Comparison of ENCODE assay signal across 22 mouse cellular contexts in the genomic region with DNA sequence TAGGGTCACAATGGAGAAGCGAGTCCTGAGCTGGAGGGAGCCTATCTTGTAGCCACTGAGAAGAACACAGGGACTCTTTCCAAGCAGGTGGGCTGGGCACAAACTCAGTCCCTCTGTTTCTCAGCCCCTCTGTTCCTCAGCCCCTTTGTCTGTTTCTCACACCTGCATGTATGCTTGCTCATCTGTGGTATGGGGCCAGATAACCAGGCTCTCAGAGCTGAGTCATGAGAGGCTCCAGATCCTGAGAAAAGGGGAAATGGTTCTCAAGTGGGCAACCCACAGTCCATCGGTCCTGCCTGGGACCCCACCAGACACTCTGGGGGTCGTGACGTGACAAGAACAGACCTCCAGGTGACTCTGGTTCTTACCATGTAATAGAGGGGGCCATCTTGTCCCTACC. TPM values are rescaled to one million over a fixed set of nuclear protein-coding genes. Genes with fewer than 3 reads are reported as not detected.
"Had no signal": no experiment of that assay in that cellular context is flagged by ENCODE, and none has a peak within 500 bp of the region (broad histone marks: within the 10 kb centered on the region; RNA-seq: fewer than 3 reads in every experiment).

No protein-coding gene starts in this region.

- H3K9ac ChIP-seq: liver, postnatal 0 days; lung, embryonic 15.5 days; midbrain, embryonic 12.5 days; neural tube, embryonic 13.5 days; neural tube, embryonic 15.5 days had no signal

- H3K9me3 ChIP-seq: lung, embryonic 15.5 days; midbrain, embryonic 10.5 days; midbrain, embryonic 12.5 days; neural tube, embryonic 13.5 days; neural tube, embryonic 15.5 days had no signal

- DNase-seq: liver, postnatal 0 days; lung, adult 2 months; lung, postnatal 10 days; midbrain, embryonic 14.5 days; retina, postnatal 1 day; right cerebral cortex, adult 18-20 months; right cerebral cortex, postnatal 25 days; right cerebral cortex, postnatal 4 days; spleen, adult 18-20 months; thymus, adult 18-20 months; thymus, postnatal 14 days; thymus, postnatal 36 days had no signal

- H3K4me3 ChIP-seq: lung, embryonic 15.5 days; midbrain, embryonic 10.5 days; midbrain, embryonic 12.5 days; myocyte; neural tube, embryonic 13.5 days; neural tube, embryonic 15.5 days had no signal

- H3K27ac ChIP-seq: lung, embryonic 15.5 days; macrophage; midbrain, embryonic 10.5 days; midbrain, embryonic 12.5 days; neural tube, embryonic 13.5 days; neural tube, embryonic 15.5 days had no signal

- H3K36me3 ChIP-seq: lung, embryonic 15.5 days; midbrain, embryonic 12.5 days; neural tube, embryonic 13.5 days; neural tube, embryonic 15.5 days had no signal

- H3K27me3 ChIP-seq: lung, embryonic 15.5 days; midbrain, embryonic 12.5 days; neural tube, embryonic 13.5 days; neural tube, embryonic 15.5 days had no signal

- ATAC-seq: liver, postnatal 0 days; midbrain, embryonic 16.5 days had no signal

- H3K4me1 ChIP-seq: lung, embryonic 15.5 days; midbrain, embryonic 10.5 days; midbrain, embryonic 12.5 days; neural tube, embryonic 13.5 days; neural tube, embryonic 15.5 days had no signal

RNA-seq across cellular contexts. Expression of gene Card14, which starts 39.6 kb away (rescaled TPM):
- total RNA-seq: megakaryocyte-erythroid progenitor cell, adult 5-6 weeks had no signal
- polyA plus RNA-seq: midbrain, embryonic 10.5 days; neural tube, embryonic 11.5 days had no signal
